Mouse (Mus musculus) CD4-positive, CD25-positive, alpha-beta regulatory T cell, adult 2 months (primary cell): ENCODE results near the gene Sorbs2.

Experiments used
- DNase-seq: peaks from one replicate; pipeline ENCODE4 v3.0.0-alpha.2; 2012; ENCODE audit warnings: low read depth, low spot score

Gene Sorbs2

DNA sequence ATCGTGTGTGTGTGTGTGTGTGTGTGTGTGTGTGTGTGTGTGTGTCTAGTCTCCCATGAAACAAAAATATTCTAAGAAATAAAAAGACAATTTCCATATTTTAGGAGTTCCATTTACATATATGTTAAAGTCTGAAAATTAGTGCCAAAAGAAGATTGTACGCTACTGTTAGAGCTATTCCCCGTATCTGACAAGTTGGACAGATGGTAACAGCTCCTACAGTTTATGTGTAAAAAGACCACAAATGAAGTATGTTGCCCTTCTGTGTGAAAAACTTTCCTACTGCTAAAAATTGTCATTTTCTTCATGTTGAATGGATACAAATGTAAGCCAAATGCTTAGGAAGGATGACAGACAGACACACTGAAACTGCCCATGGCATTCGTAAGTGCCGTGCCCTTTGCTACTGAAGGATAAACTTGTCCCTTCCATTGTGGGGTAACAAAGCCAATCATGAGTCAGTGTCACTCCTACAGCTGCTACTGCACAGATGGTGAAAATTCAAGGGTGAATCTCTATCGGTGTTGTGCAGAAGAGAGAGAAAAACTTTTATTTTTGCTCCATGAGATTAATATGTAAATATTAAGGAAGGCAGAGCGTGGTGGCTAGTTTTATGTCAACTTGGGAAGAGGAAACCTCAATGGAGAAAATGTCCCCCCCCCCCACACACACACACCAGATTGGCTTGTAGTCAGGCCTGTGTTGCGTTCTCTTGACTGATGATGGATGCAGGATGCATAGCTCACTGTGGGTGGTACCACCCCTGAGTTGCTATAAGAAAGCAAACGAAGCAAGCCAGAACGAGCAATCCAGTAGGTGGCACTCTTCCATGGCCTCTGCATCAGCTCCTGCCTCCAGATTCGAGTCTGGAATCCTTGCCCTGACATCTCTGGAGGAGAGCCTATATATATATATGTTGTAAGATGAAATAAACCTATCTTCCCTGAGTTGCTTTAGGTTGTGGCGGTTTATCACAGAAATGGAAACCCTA, 244.2 kb downstream of the Sorbs2 start:
- no peak for DNase-seq

DNA sequence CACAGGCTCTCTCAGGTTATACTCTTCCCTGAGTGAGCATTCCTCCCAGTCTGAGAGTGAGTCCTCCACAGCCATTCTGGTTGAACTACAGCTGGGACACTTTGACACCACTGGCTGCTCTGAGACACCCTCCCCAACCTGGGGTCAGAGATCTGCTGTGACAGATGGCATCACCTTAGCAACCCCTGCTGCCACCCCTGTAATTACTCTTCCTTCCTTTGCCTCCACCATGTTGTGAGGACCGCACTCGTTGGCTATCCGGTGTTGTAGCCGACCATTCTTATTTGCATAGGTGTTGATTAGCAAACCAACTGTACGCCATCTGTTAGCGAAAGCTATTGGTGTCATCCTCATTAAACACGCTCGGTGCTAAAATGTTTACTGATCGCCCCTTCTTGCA, 247.9 kb downstream of the Sorbs2 start:
- DNase-seq = no peak

DNA sequence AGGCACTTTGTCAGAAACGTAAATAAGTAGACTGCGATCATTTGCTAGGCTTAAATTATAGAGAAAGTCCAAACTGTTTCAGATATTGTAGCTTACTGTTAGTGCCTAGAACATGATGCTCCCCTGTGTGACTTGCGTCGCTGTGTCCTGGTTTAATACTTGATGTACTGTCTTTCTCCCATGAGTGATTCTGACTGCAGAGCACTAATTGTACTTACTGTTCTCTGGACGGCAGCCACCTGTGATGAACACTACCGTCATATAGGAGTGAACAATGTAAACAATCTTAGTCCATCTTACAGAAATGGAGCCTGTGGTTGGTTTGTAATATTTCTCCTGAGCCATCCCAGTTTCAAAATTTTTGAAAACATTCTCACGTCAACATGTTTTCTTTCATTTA, 248.4 kb downstream of the Sorbs2 start:
- DNase-seq = no peak

DNA sequence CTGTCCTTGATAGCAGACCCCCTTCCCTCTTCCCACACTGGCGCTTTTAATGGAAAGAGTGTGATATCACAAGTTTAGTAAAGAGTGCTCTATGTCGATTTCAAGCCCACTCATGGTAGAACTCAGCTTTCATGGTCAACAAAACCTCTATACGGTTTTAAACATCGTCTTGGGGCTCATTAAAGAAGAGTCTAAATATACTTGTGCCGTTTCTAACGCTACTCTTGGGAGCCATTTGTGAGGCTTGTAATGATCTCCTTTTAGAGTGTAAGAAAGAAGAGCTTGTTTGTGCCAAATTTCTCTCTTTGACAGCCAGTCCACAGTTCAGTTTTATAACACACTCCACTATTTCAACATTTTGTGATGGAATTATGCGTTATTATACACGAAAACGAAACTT, 253.0 kb downstream of the Sorbs2 start:
- no peak for DNase-seq

DNA sequence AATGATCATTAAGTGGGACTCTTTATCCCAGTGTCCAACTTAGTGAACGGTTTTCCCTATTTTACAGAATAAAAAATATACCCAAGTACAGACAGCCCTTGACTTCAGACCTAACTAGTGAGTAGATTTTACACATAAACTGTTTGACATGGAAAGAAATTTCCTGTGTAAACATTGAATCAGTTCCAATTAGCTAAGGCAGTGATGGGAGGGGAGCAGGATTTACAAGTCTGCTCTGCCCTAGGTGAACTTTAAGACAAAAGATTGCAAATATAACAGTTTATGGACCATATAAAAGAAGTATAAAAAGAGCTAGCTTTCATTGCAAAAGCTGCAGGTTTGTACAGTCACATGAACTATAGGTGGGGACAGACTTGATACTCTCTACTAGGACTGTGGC, 253.5 kb downstream of the Sorbs2 start:
- no peak for DNase-seq

DNA sequence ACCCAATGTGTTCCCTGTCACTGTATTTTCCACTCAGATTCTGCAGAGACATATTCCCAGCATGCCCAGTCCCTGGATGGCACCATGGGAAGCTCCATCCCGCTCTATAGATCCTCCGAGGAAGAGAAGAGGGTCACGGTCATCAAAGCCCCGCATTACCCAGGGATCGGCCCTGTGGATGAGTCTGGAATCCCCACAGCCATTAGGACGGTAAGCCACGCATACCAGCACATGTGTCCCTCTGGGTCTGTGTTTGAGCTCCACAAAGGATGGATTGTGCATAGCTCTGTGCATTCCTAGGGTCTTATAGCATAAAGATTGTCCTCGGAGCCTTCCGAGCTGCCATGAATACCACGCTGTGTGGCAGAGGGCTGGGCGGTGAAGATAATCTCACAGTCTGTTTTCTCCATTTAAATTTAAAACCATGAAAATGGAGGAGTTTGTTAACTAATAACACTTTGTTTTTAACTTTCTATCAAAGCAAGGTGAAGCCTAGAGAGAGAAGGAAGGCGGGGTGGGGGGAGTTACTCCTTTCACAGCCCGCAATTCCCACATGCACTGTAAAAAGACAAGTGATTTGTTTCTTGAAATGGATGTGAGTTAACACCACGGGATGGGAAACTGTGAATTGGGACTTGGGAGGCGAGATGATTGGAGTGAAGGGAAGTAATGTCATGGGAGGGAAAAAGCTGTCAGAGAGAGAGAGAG, 255.5 kb downstream of the Sorbs2 start:
- DNase-seq = no peak

DNA sequence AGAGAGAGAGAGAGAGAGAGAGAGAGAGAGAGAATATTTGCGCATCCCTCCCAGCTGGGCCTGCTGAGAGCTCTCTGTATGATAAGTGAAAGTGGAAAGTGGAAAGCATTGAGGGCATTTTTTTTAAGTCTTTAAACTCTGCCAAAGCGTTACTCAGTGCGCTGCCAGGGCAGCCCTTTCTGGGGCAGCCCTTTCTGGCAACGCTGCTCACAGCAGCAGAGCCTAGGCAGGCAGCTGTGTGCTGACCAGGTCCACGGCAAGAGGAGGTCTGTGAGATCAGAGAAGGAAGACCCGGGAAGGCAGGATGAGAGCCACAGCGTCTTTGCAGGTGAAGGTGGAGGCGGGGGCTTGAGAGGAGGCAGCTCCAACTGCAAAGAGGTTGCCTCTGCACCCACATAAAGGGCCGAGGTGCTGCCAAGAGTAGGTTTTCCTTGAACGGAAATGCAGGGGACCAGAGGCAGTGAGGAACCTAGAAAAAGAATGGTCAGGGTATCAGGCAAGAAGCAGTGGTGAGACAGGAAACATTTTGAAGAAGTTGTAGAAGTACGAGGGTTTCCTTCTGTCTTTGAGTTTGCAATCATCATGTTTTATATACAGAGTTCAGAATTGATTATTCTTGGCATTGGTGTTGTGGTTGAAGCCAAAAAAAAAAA, 256.2 kb downstream of the Sorbs2 start:
- DNase-seq = no peak

DNA sequence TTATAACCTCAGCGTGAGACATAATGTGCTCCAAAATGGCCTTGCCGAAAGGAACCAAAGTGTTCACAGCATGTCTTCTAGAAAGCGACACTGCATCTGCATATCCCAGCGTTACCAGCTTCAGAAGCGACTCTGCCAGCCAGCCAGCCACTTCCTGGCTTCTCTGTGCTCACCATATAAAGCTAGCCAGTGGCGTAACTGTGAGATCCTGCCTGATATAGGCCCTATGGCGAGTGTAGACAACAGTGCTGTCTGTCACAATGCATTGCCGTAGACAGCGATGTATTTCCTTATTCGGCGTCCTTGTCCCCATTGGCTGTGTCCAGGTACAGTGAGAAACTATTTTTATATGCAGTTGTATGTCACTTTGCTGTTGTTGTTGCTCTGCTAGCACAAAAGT, 258.6 kb downstream of the Sorbs2 start:
- no peak for DNase-seq

DNA sequence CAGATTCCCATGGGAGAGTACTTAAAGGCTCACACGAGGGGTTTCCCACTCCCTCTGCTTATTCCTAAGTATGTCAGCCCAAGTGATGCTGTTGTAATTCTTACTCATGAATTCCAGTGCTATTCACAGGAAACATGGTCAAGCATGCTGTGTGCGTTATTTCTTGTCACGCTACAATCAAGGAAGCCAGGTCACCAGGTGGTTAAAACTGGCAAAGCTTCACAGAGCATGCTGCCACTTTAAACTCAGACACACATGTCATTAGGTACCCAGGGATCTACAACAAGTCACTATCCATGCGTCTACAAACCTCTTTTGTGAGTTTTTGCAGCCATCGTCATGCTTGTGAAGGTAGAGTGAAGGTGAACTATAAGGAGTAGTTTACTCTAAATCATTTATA, 267.3 kb downstream of the Sorbs2 start:
- DNase-seq = no peak

DNA sequence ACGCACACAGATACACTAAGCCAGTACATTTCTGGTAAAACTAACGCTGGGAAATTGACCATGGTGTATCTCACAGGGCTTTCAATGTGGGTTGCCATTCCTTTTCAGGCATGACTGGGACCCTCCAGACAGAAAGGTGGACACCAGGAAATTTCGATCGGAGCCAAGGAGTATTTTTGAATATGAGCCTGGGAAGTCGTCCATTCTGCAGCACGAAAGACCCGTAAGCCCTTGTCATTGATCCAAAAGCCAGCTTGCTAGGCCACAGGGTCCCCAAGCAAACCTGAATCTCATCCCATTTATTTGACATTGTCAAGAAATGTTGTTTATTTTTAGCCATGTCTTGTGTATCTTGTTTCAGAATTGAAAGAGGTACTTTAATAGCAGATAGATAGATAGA, 267.9 kb downstream of the Sorbs2 start:
- DNase-seq = no peak

DNA sequence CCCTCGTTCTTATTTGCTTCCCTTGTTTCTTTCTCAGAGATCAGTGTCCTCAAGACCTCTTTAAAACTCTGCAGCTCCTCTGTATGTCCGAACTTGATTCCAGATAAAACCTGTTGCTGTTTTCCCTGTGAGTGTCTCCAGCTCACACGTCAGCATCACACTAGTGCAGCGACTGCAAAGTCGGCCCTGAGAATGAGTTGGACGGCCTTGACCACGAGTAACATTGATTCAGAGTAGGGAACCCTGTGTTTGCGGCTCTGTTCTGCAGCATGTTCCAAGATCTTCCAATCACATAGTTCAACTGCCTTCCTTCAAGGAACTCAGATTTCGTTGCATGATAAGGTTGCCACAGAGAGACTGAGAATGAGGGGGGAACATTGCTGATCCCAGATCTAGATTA, 268.8 kb downstream of the Sorbs2 start:
- DNase-seq = no peak

DNA sequence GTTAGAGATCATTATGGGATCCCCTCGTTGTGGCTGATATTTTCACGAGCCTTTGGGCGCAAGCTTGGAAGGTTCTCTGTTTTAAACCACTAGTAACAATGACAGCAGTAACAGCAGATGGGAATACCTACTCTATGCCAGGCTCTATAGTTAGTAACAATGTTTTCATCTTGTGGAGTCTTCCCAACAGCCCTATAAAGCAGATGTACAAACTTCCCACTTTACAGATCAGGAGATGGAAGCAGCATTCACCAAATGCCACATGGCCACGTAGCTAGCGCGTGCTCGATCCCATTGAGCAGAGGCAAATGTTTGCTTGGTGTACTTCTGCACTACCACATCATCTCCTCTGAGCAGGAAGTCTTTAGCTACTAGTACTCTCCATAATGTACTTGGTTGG, 269.4 kb downstream of the Sorbs2 start:
- DNase-seq = no peak

DNA sequence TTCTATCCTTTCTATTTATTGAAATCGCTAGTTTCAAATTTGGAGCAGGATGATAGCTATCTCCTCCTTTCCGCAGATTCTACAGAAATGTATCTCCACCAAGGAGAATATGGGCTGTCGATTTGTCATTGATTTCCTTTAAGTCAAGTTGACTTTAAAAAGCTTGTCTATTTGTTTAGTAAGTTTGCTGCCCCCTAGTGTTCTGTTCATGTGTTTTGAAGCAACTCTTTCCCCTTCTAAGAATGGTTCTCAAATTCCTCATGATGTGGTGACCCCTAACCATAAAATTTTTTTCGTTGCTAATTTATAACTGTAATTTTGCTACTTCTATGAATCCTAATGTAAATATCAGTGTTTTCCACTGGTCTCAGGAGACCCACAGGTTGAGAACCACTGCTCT, 273.0 kb downstream of the Sorbs2 start:
- peak; percentile 10 for DNase-seq

DNA sequence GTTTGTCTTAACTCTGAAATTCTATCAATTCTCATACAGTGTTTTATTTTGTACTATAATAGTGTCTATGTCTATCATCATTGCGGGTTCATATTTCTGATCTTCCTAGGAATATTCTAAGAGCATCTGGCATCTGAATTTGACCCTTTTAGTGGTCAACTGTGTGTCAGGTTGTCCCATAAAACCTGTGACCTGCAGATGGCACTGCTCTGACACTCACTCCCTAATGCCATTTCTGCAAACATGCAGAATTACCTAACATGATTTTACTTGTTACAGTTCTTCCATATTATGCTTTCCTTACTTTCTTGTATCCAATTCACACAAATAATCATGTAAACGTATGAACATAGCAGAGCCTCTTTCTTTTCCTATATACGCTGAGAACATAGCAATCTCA, 281.0 kb downstream of the Sorbs2 start:
- no peak for DNase-seq

DNA sequence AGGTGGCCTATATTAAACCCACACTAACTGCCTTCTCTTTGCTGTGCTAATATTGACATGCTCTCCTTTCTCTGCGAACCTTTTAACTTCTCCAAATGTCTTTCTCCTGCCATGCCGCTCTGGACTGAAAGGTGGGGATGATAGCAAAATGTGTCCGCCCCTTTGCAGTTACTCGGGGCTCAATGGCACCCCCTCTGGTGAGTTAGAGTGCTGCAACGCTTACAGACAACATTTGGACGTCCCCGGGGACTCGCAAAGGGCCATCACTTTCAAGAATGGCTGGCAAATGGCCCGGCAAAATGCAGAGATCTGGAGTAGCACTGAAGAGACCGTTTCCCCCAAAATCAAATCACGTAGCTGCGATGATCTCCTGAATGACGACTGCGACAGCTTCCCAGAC, 287.3 kb downstream of the Sorbs2 start:
- no peak for DNase-seq

DNA sequence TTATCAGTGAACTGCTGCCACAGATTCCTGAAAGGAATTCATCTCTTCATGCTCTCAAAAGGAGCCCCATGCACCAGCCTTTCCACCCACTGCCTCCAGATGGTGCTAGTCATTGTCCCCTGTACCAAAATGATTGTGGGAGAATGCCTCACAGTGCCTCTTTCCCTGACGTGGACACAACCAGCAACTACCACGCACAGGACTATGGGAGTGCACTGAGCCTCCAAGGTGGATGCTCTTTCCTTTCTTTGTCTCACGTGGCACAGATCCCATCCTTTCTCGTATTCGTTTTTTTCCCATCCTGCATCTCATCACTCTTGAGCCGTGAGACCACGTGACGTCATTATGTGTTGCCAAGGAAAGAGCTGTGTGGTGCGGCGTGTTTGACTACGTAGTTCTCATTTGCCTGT, 288.7 kb downstream of the Sorbs2 start:
- DNase-seq = no peak

DNA sequence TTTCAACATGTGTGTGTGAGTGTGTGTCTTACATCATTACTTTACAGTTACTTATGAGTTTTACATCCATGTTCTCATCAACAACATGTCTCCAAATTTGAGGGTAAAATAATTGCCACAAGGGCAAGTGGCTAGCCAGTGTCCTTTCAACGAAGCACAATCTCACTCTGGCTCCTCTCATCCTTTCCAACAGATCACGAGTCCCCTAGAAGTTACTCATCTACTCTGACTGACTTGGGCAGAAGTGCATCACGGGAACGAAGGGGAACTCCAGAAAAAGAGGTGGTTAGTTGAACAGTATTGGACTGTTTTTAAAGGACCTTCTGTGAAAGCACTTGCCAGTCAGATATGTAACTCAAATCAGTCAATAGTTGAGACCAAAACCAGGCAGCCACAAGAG, 291.9 kb downstream of the Sorbs2 start:
- no peak for DNase-seq

DNA sequence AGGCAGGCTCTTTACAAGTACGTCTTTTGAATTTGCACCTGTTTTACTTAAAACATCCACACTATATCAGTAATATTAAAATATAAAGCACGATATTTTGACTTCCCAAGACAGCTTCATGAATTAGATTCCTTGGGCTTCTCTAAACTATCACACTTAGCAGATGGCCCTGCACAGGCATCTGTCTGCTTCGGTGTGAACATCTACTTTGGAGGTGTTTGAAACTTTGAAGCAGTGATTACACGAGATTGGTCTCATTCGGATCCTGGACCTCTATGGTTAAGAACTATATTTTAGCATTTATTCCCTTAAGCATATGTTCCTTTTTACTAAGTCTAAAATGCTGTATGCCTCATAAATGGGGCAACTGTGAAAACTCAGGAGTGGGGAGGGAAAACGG, 301.0 kb downstream of the Sorbs2 start:
- DNase-seq = no peak

DNA sequence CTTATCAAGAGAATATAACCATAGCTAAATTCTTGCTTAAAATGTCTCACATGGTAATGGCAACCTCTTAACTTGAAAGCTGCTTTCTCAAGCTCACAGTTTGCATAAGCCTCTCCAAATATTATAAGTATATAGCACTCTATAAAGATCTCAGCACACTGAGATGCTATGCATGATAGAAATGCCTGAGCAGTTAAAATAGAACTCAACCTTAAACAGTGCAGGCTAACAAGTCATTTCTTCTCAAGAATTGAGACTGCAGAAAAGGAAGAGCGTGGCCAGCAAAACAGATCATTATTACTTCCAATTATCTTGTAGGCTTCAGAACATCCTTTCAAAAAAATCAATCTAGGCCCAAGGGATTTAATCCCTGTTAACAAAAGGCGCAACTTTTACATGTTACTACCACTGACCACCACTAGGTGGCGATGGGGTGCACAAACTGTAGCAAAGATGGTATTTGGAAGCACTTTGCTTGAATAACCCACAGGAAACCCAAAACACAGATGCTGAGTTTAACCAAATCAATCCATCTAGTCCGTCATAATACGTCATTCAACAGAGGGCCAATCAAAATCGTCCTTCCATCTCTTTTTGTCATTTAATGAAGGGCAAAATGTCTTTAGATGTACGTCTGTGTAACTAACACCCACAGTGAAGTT, 309.3 kb downstream of the Sorbs2 start:
- DNase-seq = peak; percentile 49

DNA sequence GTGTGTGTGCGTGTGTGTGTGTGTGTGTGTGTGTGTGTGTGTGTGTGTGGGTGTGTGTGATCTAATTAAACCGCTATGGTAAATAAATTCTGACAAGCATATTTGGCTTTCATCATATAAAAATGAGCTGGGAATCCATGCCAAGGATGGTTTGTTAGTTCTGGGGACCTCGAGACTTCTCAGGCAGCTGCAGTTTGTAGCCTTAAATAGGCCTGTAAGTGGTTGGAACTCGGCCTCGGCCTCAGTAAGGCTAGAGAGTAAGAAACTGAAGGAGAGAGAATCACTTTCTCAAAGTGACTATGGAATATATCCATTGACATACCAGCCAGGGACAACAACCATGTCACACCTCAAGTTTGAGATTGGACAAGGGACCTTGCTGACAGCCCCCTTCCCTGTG, 314.1 kb downstream of the Sorbs2 start:
- no peak for DNase-seq

DNA sequence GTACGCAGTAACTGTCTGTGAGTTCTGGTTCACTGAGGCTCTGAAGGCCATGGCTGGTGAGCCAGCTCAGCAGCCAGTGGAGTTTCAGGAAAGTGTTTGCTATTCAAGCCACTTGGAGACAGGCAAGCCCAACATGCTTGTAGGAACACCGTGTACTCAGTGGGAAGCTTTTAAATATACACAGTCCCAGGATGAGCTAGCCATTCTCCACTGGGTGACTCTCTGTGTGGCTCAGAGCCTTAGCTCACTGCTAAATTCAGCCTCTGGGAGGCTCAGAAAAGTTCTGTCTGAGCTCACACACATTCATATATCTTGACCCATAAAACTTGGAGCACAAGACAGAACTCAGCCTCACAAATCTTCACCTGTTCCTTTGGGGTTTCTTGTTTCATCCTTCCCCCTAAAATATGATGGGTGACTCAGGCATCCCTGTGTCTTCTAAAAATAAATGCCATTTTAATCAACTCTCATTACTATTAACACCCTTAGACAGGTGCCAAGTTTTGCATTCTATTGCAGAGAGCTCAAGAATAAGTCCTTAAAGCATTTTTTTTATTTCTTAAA, 322.5 kb downstream of the Sorbs2 start:
- DNase-seq = no peak

DNA sequence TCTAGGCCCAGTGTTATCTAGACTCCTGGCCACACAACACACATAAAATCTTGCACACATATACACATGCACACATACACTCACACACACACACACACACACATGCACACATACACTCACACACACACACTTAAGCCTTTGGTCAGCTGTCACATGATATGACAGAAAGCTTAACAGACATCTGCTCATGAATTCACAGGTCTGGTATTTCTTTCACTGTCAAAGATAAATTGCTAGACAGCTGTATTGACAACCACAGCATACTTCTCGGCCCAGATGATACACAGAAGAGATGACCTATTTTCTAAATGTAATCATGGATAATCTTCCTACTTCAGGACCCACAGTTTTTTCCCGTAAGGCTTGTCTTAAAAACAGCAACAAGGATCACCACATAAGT, 326.3 kb downstream of the Sorbs2 start:
- DNase-seq = no peak
